Mouse (Mus musculus): ENCODE measurements around the gene Cntnap5c. TPM values are rescaled to one million over a fixed set of nuclear protein-coding genes. Genes with fewer than 3 reads are reported as not detected.

Cntnap5c gene
- not detected for total RNA-seq (2023)

DNA sequence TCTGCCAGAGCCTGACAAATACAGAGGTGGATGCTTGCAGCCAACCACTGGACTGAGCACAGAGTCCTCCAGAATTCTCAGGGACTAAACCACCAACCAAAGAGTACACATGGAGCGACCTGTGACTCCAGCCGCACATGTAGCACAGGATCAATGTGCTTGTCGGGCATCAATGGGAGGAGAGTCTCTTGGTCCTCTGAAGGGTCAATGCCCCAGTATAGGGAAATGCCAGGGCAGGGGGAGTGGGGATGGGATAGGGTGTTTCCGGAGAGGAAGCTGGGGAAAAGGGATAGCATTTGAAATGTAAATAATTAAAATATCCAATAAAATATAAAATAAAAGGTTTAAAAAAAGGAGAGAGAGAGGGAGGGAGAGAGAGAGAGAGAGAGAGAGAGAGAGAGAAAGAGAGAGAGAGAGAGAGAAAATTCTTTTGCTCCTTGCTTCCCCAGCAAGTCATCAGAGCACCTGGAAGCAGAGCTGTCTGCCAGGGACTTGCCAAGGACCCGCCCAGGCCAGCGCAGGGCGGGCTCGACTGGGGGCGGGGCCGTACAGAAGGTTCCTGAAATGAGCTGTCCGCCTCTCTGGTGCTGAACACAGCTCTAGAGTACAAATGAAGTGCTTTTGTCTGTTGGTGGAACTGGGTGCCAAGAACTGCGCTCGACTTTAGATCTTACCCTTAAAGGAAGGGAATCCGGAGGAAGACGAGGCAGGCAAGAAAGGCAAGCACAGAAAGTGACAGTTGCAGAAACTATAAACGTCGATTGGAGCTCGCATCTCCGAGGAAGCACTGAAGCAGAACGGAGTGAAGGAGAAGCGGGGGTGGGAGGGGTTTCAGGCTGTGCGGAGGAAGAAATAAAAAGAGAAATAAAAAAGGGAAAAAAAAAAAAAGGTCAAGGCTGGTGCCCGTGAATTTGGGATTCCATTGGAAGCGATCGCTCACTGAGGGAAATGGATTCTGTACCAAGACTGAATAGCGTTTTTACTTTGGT lies at the start of gene Cntnap5c:
Cntnap5c (plus strand) TSS at position 949 of the 989 bp plus-strand sequence.

DNA sequence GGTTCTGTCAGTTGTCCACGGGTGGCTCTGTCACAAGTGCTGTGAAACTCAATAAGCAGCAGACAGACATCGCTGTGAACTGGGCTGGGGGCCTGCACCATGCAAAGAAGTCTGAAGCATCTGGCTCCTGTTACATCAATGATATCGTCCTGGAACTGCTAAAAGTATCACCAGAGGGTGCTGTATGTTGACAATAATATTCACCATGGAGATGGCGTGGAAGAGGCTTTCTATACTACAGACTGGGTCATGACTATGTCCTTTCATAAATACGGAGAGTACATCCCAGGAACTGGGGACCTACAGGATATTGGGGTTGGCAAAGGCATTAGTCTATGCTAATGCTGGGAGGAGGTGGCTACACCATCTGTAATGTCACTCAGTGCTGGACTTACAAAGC lies 27.3 kb upstream of the Cntnap5c start, which contains the start of gene Gm21834:
Gm21834 (minus strand) TSS at position 101 of the 400 bp plus-strand sequence.

Other genes with a start within 250 kb of the Cntnap5c start
- gene Vmn2r120, start 224.1 kb upstream of the Cntnap5c start, total RNA-seq (2023) = not detected
- gene Gm21834, start 27.4 kb upstream of the Cntnap5c start, total RNA-seq (2023) = not detected

Measured in CD4-positive naive resting alpha-beta T cell, adult 76 days (primary cell).